Mouse (Mus musculus) cerebellum, adult 2 months (tissue): ENCODE data around the gene Rhbdf1.

Source experiments
- CTCF ChIP-seq: fragments of 200-500 bp; IDR thresholded peaks from 2 replicates; pipeline ENCODE4 v1.5.1; 2011; ENCODE audit warnings: low read depth, mild to moderate bottlenecking, control low read depth, low read length, moderate library complexity, borderline replicate concordance; ENCODE audit not compliant: insufficient read depth
- POLR2A ChIP-seq: fragments of 200-500 bp; IDR thresholded peaks from 2 replicates; pipeline ENCODE4 v1.6.1; 2011; ENCODE audit warnings: low read length, control low read depth, borderline replicate concordance; ENCODE audit not compliant: insufficient read depth

GRCm38 (mm10) chr11:32232848-32233247 is 10.7 kb upstream of the Rhbdf1 start:
- no peak for TF ChIP-seq POLR2A
- no peak for TF ChIP-seq CTCF
